Mouse (Mus musculus): ENCODE results near the gene Pla2g15. TPM values are rescaled to one million over a fixed set of nuclear protein-coding genes. Genes with fewer than 3 reads are reported as not detected.

Pla2g15 gene
- polyA plus RNA-seq, 1 experiment from 2014 or later = 7.2 TPM

- H3K9ac ChIP-seq (ENCODE audit: low read depth, low read length) = peak within 1 kb of the TSS; percentile 82
- no peaks in the 10 kb centered on the region for H3K27me3 ChIP-seq (replicated peaks; ENCODE audit: control insufficient read depth, insufficient read depth, low read length)
- ATAC-seq (ENCODE audit: low read depth) (peak; percentile 89), DNase-seq (ENCODE audit: low spot score) (peak; percentile 81)
- H3K4me2 ChIP-seq (ENCODE audit: low read depth, low read length) = peak within 1 kb of the TSS; percentile 82
- WGBS = 0% methylated on average over 27 of the region's 59 CpGs
- H3K4me1 ChIP-seq (ENCODE audit: control insufficient read depth, insufficient read depth, low read length) = no peaks in the 10 kb centered on the region
- H3K27ac ChIP-seq (replicated peaks; ENCODE audit: low read depth, low read length) = peak within 1 kb of the TSS; percentile 83
- H3K4me3 ChIP-seq (ENCODE audit: low read depth, low read length) = peak within 1 kb of the TSS; percentile 62
- no peaks in the 10 kb centered on the region for H3K9me3 ChIP-seq (ENCODE audit: control insufficient read depth, low read length)
- H3K36me3 ChIP-seq (ENCODE audit: control insufficient read depth, insufficient read depth, low read length) = peaks cover 11% of the 10 kb centered on the region; the same call in 1 of the 2 replicates
Observed at GRCm38 (mm10) chr8:106168356-106169016, 18.3 kb downstream of the Pla2g15 start, which contains the start of gene Slc7a6. TSS of gene Slc7a6 (plus strand) at chr8:106168857.

- DNase-seq (ENCODE audit: low spot score) (peak; percentile 61), ATAC-seq (ENCODE audit: low read depth) (peak; percentile 69)
- H3K36me3 ChIP-seq (ENCODE audit: control insufficient read depth, insufficient read depth, low read length) = peaks cover 3% of the 10 kb centered on the region; the same call in 1 of the 2 replicates
- no peaks in the 10 kb centered on the region for H3K27me3 ChIP-seq (replicated peaks; ENCODE audit: control insufficient read depth, insufficient read depth, low read length)
- H3K4me1 ChIP-seq (ENCODE audit: control insufficient read depth, insufficient read depth, low read length) = no peaks in the 10 kb centered on the region
- peak overlapping the region; percentile 62 for H3K4me3 ChIP-seq (ENCODE audit: low read depth, low read length)
- H3K27ac ChIP-seq (replicated peaks; ENCODE audit: low read depth, low read length) = peak overlapping the region; percentile 83
- WGBS = 1% methylated on average over 44 of the region's 54 CpGs
- peak overlapping the region; percentile 82 for H3K4me2 ChIP-seq (ENCODE audit: low read depth, low read length)
- peak overlapping the region; percentile 82 for H3K9ac ChIP-seq (ENCODE audit: low read depth, low read length)
- no peaks in the 10 kb centered on the region for H3K9me3 ChIP-seq (ENCODE audit: control insufficient read depth, low read length)
Observed at GRCm38 (mm10) chr8:106169017-106169933, 19.1 kb downstream of the Pla2g15 start.

GRCm38 (mm10) chr8:106169934-106170480, 19.8 kb downstream of the Pla2g15 start:
- WGBS = 32% methylated on average over 6 of the region's 6 CpGs
- H3K4me2 ChIP-seq (ENCODE audit: low read depth, low read length) = peak overlapping the region; percentile 82

GRCm38 (mm10) chr8:106173566-106173965, 23.4 kb downstream of the Pla2g15 start:
- 92% methylated on average over 3 of the region's 3 CpGs for WGBS
- Histone ChIP-seq H3K27me3 (replicated peaks; ENCODE audit: control insufficient read depth, insufficient read depth, low read length) (no peaks in the 10 kb centered on the region), H3K4me1 (ENCODE audit: control insufficient read depth, insufficient read depth, low read length) (no peaks in the 10 kb centered on the region), H3K36me3 (ENCODE audit: control insufficient read depth, insufficient read depth, low read length) (no peaks in the 10 kb centered on the region), H3K4me2 (ENCODE audit: low read depth, low read length) (no peak overlapping the region), H3K27ac (replicated peaks; ENCODE audit: low read depth, low read length) (no peak overlapping the region), H3K4me3 (ENCODE audit: low read depth, low read length) (no peak overlapping the region), H3K9ac (ENCODE audit: low read depth, low read length) (no peak overlapping the region), H3K9me3 (ENCODE audit: control insufficient read depth, low read length) (no peaks in the 10 kb centered on the region)
- DNase-seq (ENCODE audit: low spot score) (no peak), ATAC-seq (ENCODE audit: low read depth) (no peak)

More at GRCm38 (mm10) chr8:106169934-106170480, 19.8 kb downstream of the Pla2g15 start:
- H3K9me3 ChIP-seq (ENCODE audit: control insufficient read depth, low read length) = no peaks in the 10 kb centered on the region
- H3K9ac ChIP-seq (ENCODE audit: low read depth, low read length) = peak overlapping the region; percentile 82
- H3K4me3 ChIP-seq (ENCODE audit: low read depth, low read length) = peak overlapping the region; percentile 62
- H3K4me1 ChIP-seq (ENCODE audit: control insufficient read depth, insufficient read depth, low read length) = no peaks in the 10 kb centered on the region
- H3K27me3 ChIP-seq (replicated peaks; ENCODE audit: control insufficient read depth, insufficient read depth, low read length) = no peaks in the 10 kb centered on the region
- ATAC-seq (ENCODE audit: low read depth) (no peak), DNase-seq (ENCODE audit: low spot score) (no peak)
- no peaks in the 10 kb centered on the region for H3K36me3 ChIP-seq (ENCODE audit: control insufficient read depth, insufficient read depth, low read length)
- H3K27ac ChIP-seq (replicated peaks; ENCODE audit: low read depth, low read length) = no peak overlapping the region; the same call in 1 of the 2 replicates

- ATAC-seq (ENCODE audit: low read depth) (0 out of 2 replicates have a peak, but pooled peaks have one; percentile 30), DNase-seq (ENCODE audit: low spot score) (peak; percentile 70)
- no peaks in the 10 kb centered on the region for H3K27me3 ChIP-seq (replicated peaks; ENCODE audit: control insufficient read depth, insufficient read depth, low read length)
- 29% methylated on average over 1 of the region's 1 CpGs for WGBS
- H3K27ac ChIP-seq (replicated peaks; ENCODE audit: low read depth, low read length) = no peak overlapping the region
- H3K4me3 ChIP-seq (ENCODE audit: low read depth, low read length) = no peak overlapping the region
- no peaks in the 10 kb centered on the region for H3K4me1 ChIP-seq (ENCODE audit: control insufficient read depth, insufficient read depth, low read length)
- no peak overlapping the region for H3K9ac ChIP-seq (ENCODE audit: low read depth, low read length)
- H3K4me2 ChIP-seq (ENCODE audit: low read depth, low read length) = no peak overlapping the region
- H3K9me3 ChIP-seq (ENCODE audit: control insufficient read depth, low read length) = no peaks in the 10 kb centered on the region
- H3K36me3 ChIP-seq (ENCODE audit: control insufficient read depth, insufficient read depth, low read length) = peaks cover 14% of the 10 kb centered on the region; the same call in 1 of the 2 replicates
Observed at GRCm38 (mm10) chr8:106176891-106177290, 26.7 kb downstream of the Pla2g15 start.

- no peaks in the 10 kb centered on the region for H3K9me3 ChIP-seq (ENCODE audit: control insufficient read depth, low read length)
- ATAC-seq (ENCODE audit: low read depth) (no peak), DNase-seq (ENCODE audit: low spot score) (no peak)
- H3K27ac ChIP-seq (replicated peaks; ENCODE audit: low read depth, low read length) = no peak overlapping the region
- H3K27me3 ChIP-seq (replicated peaks; ENCODE audit: control insufficient read depth, insufficient read depth, low read length) = no peaks in the 10 kb centered on the region
- no peaks in the 10 kb centered on the region for H3K4me1 ChIP-seq (ENCODE audit: control insufficient read depth, insufficient read depth, low read length)
- no peak overlapping the region for H3K4me2 ChIP-seq (ENCODE audit: low read depth, low read length)
- 91% methylated on average over 1 of the region's 1 CpGs for WGBS
- H3K9ac ChIP-seq (ENCODE audit: low read depth, low read length) = no peak overlapping the region
- peaks cover 21% of the 10 kb centered on the region for H3K36me3 ChIP-seq (ENCODE audit: control insufficient read depth, insufficient read depth, low read length)
- no peak overlapping the region for H3K4me3 ChIP-seq (ENCODE audit: low read depth, low read length)
Observed at GRCm38 (mm10) chr8:106177594-106177993, 27.4 kb downstream of the Pla2g15 start.

GRCm38 (mm10) chr8:106178428-106178827, 28.2 kb downstream of the Pla2g15 start:
- Histone ChIP-seq H3K9ac (ENCODE audit: low read depth, low read length) (no peak overlapping the region), H3K36me3 (ENCODE audit: control insufficient read depth, insufficient read depth, low read length) (peaks cover 22% of the 10 kb centered on the region), H3K4me1 (ENCODE audit: control insufficient read depth, insufficient read depth, low read length) (no peaks in the 10 kb centered on the region), H3K27ac (replicated peaks; ENCODE audit: low read depth, low read length) (no peak overlapping the region), H3K9me3 (ENCODE audit: control insufficient read depth, low read length) (no peaks in the 10 kb centered on the region), H3K4me3 (ENCODE audit: low read depth, low read length) (no peak overlapping the region), H3K27me3 (replicated peaks; ENCODE audit: control insufficient read depth, insufficient read depth, low read length) (no peaks in the 10 kb centered on the region), H3K4me2 (ENCODE audit: low read depth, low read length) (no peak overlapping the region)
- no peak for ATAC-seq (ENCODE audit: low read depth)
- 55% methylated on average over 2 of the region's 2 CpGs for WGBS
- DNase-seq (ENCODE audit: low spot score) = peak; percentile 12

GRCm38 (mm10) chr8:106185628-106186270, 35.5 kb downstream of the Pla2g15 start:
- H3K9me3 ChIP-seq (ENCODE audit: control insufficient read depth, low read length) = no peaks in the 10 kb centered on the region
- no peaks in the 10 kb centered on the region for H3K27me3 ChIP-seq (replicated peaks; ENCODE audit: control insufficient read depth, insufficient read depth, low read length)
- WGBS = 72% methylated on average over 8 of the region's 8 CpGs
- DNase-seq (ENCODE audit: low spot score) = peak; percentile 43
- no peak overlapping the region for H3K27ac ChIP-seq (replicated peaks; ENCODE audit: low read depth, low read length)
- H3K4me1 ChIP-seq (ENCODE audit: control insufficient read depth, insufficient read depth, low read length) = no peaks in the 10 kb centered on the region
- ATAC-seq (ENCODE audit: low read depth) = no peak
- H3K4me2 ChIP-seq (ENCODE audit: low read depth, low read length) = no peak overlapping the region
- no peak overlapping the region for H3K4me3 ChIP-seq (ENCODE audit: low read depth, low read length)
- no peak overlapping the region for H3K9ac ChIP-seq (ENCODE audit: low read depth, low read length)
- H3K36me3 ChIP-seq (ENCODE audit: control insufficient read depth, insufficient read depth, low read length) = peaks cover 44% of the 10 kb centered on the region
